Mouse (Mus musculus): ENCODE results near the gene Plk3. TPM values are rescaled to one million over a fixed set of nuclear protein-coding genes. Genes with fewer than 3 reads are reported as not detected.
"Not testable (repeated sequence)": the region's sequence is repeated elsewhere in the genome, so short reads cannot be mapped to it uniquely, and the experiment has no call there.

The Plk3 gene
- total RNA-seq (2014; rRNA removed; ENCODE audit: low replicate concordance) = 1.6 and 4.0 TPM in 2 replicates
- 1.6 and 1.9 TPM in 2 replicates for polyA plus RNA-seq (2015; fragmentation: Nextera tagmentation; extraction: Ambion mirVana)

DNA sequence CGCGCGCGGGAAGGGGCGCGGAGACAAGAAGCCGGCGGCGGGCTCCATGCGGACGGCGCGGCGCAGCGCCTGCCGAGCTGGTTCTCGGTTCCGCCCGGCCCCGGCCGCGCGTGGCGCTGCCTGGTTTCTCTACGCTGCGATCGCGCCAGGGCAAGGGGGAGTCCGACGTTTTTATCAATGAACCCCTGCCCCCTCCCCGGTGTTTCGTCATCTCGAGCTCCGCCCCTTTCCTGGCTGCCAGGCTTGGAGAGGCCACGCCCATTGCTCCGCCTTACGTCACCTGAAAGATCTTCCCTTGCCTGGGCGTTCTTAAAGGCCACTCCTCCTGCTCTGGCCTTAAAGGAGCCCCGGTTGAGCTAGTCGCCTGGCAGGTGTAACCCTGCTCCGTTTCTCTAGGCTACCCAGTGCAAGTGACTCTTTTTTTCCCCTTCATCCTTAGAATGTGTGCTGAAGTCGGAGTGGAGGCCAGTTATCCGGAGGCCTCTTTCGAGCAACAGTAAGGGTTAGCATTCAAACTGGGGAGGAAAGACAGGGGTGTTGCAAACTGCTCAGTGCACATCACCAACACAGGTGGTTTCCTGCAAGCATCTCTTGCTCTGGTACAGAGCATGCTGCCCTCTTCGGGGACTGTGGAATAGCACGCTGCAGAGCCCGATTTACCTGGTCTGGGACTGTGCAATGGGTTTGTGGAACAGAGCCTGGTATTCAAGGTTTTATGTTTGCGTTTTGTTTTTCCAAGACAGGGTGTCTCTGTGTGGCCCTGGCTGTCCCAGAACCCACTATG is at the start of gene Plk3:
Plk3 (minus strand) TSS at position 147 of the 784 bp plus-strand sequence.
- TF ChIP-seq EP300 (IDR thresholded peaks at IDR 0.05; ENCODE audit: low read depth) (no peak), CTCF (IDR thresholded peaks at IDR 0.05; ENCODE audit: low read depth) (no peak)
- ATAC-seq (ENCODE audit: insufficient read depth, low read depth) = peak; percentile 94
- Histone ChIP-seq H3K4me3 (ENCODE audit: low read depth, low read length) (peak within 1 kb of the TSS; percentile 70), H3K27me3 (ENCODE audit: control insufficient read depth, insufficient read depth, low read length) (peaks cover 9% of the 10 kb centered on the region; the same call in 1 of the 2 replicates), H3K9ac (replicated peaks; ENCODE audit: low read depth, low read length) (peak within 1 kb of the TSS; percentile 61), H3K9me3 (replicated peaks; ENCODE audit: control insufficient read depth, low read length) (no peaks in the 10 kb centered on the region), H3K27ac (ENCODE audit: low read depth) (peak within 1 kb of the TSS; percentile 7), H3K4me2 (ENCODE audit: low read depth, low read length) (peak within 1 kb of the TSS; percentile 78), H3K4me1 (ENCODE audit: control insufficient read depth, insufficient read depth) (0 out of 2 replicates have a peak, but pooled peaks cover 4% of the 10 kb centered on the region), H3K36me3 (replicated peaks; ENCODE audit: control insufficient read depth, insufficient read depth, low read length) (no peaks in the 10 kb centered on the region)
- WGBS = 3% methylated on average over 39 of the region's 48 CpGs
- DNase-seq (ENCODE audit: low spot score) = peak; percentile 95

- H3K27ac ChIP-seq (ENCODE audit: low read depth) = peak overlapping the region; percentile 66; the same call in 1 of the 2 replicates
- peak; percentile 31 for ATAC-seq (ENCODE audit: insufficient read depth, low read depth)
- WGBS = 14% methylated on average over 9 of the region's 9 CpGs
- peak overlapping the region; percentile 84 for H3K4me3 ChIP-seq (ENCODE audit: low read depth, low read length)
- peak overlapping the region; percentile 98 for H3K4me2 ChIP-seq (ENCODE audit: low read depth, low read length)
- H3K36me3 ChIP-seq (replicated peaks; ENCODE audit: control insufficient read depth, insufficient read depth, low read length); H3K9me3 ChIP-seq (replicated peaks; ENCODE audit: control insufficient read depth, low read length); H3K4me1 ChIP-seq (ENCODE audit: control insufficient read depth, insufficient read depth); DNase-seq (ENCODE audit: low spot score); H3K27me3 ChIP-seq (ENCODE audit: control insufficient read depth, insufficient read depth, low read length): not testable (repeated sequence)
- peak overlapping the region; percentile 62 for H3K9ac ChIP-seq (replicated peaks; ENCODE audit: low read depth, low read length)
- peak; percentile 10; the same call in 1 of the 2 replicates for TF ChIP-seq EP300 (IDR thresholded peaks at IDR 0.05; ENCODE audit: low read depth)
These were observed 49.0 kb upstream of the Plk3 start for GRCm38 (mm10) chr4:117182759-117183096.

DNA sequence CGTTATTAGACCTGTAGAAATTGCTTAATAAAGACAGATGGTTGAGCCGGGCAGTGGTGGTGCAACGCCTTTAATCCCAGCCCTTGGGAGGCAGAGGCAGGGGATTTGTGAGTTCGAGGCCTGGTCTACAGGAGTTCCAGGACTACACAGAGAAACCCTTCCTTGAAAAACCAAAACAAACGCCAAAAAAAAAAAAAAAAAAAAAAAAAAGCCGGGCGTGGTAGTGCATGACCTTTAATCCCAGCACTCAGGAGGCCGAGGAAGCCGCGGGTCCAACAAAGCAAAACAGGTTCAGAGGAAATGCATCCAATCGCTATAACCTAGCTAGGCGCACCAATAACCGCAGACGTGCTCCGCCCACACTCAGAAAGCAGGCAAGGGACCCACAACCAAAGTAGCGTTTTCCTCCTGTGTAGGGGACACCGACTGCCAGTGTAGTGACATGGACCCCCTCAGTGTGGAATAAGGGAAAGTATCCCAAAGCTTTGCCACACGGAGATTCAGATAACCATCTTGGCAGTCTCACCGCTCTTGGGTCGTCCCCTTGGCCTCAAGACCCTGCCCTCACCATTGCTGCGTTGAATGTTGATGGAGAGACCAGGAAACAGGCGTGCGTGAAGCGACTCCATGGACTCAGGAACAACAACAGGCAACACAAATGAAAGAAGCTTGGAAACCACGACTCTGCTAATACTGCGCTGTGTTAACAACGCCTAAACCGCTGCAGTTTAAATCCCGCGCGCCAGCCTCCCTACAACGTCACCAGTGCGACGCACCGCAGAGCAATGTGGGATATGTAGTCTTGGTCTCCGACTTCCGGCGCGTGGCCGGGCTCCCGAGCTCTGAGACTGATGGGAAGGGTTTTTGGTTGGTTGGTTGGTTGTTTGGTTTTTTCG is 48.3 kb upstream of the Plk3 start, which contains the start of gene Kif2c:
Kif2c (minus strand) TSS at position 777 of the 896 bp plus-strand sequence.
- H3K9me3 ChIP-seq (replicated peaks; ENCODE audit: control insufficient read depth, low read length) = no peaks in the 10 kb centered on the region
- peak; percentile 99 for ATAC-seq (ENCODE audit: insufficient read depth, low read depth)
- WGBS = under 1% methylated on average over 42 of the region's 42 CpGs

GRCm38 (mm10) chr4:117169936-117170335 is 36.2 kb upstream of the Plk3 start:
- Histone ChIP-seq H3K36me3 (replicated peaks; ENCODE audit: control insufficient read depth, insufficient read depth, low read length) (peaks cover 85% of the 10 kb centered on the region), H3K4me2 (ENCODE audit: low read depth, low read length) (no peak overlapping the region), H3K27ac (ENCODE audit: low read depth) (no peak overlapping the region), H3K9me3 (replicated peaks; ENCODE audit: control insufficient read depth, low read length) (no peaks in the 10 kb centered on the region), H3K4me1 (ENCODE audit: control insufficient read depth, insufficient read depth) (no peaks in the 10 kb centered on the region), H3K4me3 (ENCODE audit: low read depth, low read length) (no peak overlapping the region), H3K9ac (replicated peaks; ENCODE audit: low read depth, low read length) (no peak overlapping the region), H3K27me3 (ENCODE audit: control insufficient read depth, insufficient read depth, low read length) (no peaks in the 10 kb centered on the region)
- TF ChIP-seq CTCF (IDR thresholded peaks at IDR 0.05; ENCODE audit: low read depth) (no peak), EP300 (IDR thresholded peaks at IDR 0.05; ENCODE audit: low read depth) (no peak)
- WGBS = 90% methylated on average over 5 of the region's 5 CpGs
- DNase-seq (ENCODE audit: low spot score) = no peak
- no peak for ATAC-seq (ENCODE audit: insufficient read depth, low read depth)

More for the DNA sequence above, 48.3 kb upstream of the Plk3 start, which contains the start of gene Kif2c:
- TF ChIP-seq EP300 (IDR thresholded peaks at IDR 0.05; ENCODE audit: low read depth) (peak; percentile 16; the same call in 1 of the 2 replicates), CTCF (IDR thresholded peaks at IDR 0.05; ENCODE audit: low read depth) (no peak)
- Histone ChIP-seq H3K27me3 (ENCODE audit: control insufficient read depth, insufficient read depth, low read length) (no peaks in the 10 kb centered on the region), H3K4me1 (ENCODE audit: control insufficient read depth, insufficient read depth) (peaks cover 7% of the 10 kb centered on the region), H3K4me2 (ENCODE audit: low read depth, low read length) (peak within 1 kb of the TSS; percentile 98), H3K4me3 (ENCODE audit: low read depth, low read length) (peak within 1 kb of the TSS; percentile 84), H3K36me3 (replicated peaks; ENCODE audit: control insufficient read depth, insufficient read depth, low read length) (peaks cover 13% of the 10 kb centered on the region), H3K27ac (ENCODE audit: low read depth) (peak within 1 kb of the TSS; percentile 66), H3K9ac (replicated peaks; ENCODE audit: low read depth, low read length) (peak within 1 kb of the TSS; percentile 65)
- peak; percentile 90 for DNase-seq (ENCODE audit: low spot score)

DNA sequence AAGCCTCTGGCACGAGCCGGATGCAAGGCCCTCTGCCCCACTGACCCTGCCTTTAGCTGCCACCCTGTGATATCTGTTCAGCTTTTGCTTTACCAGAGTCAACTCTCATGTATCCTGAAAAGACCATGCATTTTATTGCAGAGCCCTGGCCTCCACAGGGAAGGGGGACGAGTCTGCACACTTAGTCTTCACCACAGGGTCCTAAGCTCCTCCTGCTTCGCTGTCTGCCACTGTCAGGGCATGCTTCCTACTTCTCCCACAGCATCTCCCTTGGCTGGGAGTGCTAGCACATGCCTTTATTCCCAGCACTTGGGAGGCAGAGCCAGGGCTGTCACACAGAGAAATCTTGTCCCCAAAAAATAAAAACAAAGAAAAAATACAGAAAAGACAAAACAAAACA is 27.4 kb upstream of the Plk3 start:
- Histone ChIP-seq H3K4me2 (ENCODE audit: low read depth, low read length) (no peak overlapping the region), H3K27me3 (ENCODE audit: control insufficient read depth, insufficient read depth, low read length) (no peaks in the 10 kb centered on the region), H3K36me3 (replicated peaks; ENCODE audit: control insufficient read depth, insufficient read depth, low read length) (peaks cover 59% of the 10 kb centered on the region), H3K4me1 (ENCODE audit: control insufficient read depth, insufficient read depth) (no peaks in the 10 kb centered on the region), H3K4me3 (ENCODE audit: low read depth, low read length) (no peak overlapping the region), H3K27ac (ENCODE audit: low read depth) (no peak overlapping the region), H3K9me3 (replicated peaks; ENCODE audit: control insufficient read depth, low read length) (no peaks in the 10 kb centered on the region), H3K9ac (replicated peaks; ENCODE audit: low read depth, low read length) (no peak overlapping the region)
- WGBS = 83% methylated on average over 4 of the region's 4 CpGs
- TF ChIP-seq CTCF (IDR thresholded peaks at IDR 0.05; ENCODE audit: low read depth) (no peak), EP300 (IDR thresholded peaks at IDR 0.05; ENCODE audit: low read depth) (no peak)
- DNase-seq (ENCODE audit: low spot score) = no peak
- no peak for ATAC-seq (ENCODE audit: insufficient read depth, low read depth)

Measured in heart, postnatal 0 days (tissue).